Mouse (Mus musculus) cerebellum, adult 2 months (tissue): ENCODE data around the gene Ppp4r3a. TPM values are rescaled to one million over a fixed set of nuclear protein-coding genes. Genes with fewer than 3 reads are reported as not detected.

Source experiments
- DNase-seq, 2 experiments: peaks; one replicate each; pipeline ENCODE4 v3.0.0; 2021
- H3K27ac ChIP-seq: fragments of 200-500 bp; 2 replicates; pipeline ENCODE4 v1.5.1; 2012; ENCODE audit warnings: low read length, control low read depth, inconsistent platforms; ENCODE audit not compliant: insufficient read depth
- H3K27me3 ChIP-seq: fragments of 200-500 bp; 2 replicates; pipeline ENCODE4 v1.6.1; 2012; ENCODE audit warnings: inconsistent platforms, mild to moderate bottlenecking, low read length, moderate library complexity; ENCODE audit not compliant: control insufficient read depth, insufficient read depth
- H3K4me1 ChIP-seq: fragments of 200-500 bp; 2 replicates; pipeline ENCODE4 v1.6.1; 2011; ENCODE audit warnings: low read length; ENCODE audit not compliant: control insufficient read depth, insufficient read depth
- H3K4me3 ChIP-seq: fragments of 200-500 bp; replicated peaks from 2 replicates; pipeline ENCODE3; 2011; ENCODE audit warnings: mild to moderate bottlenecking, low read depth, low read length, control low read depth; ENCODE audit not compliant: insufficient read depth
- CTCF ChIP-seq: fragments of 200-500 bp; IDR thresholded peaks from 2 replicates; pipeline ENCODE4 v1.5.1; 2011; ENCODE audit warnings: low read depth, mild to moderate bottlenecking, control low read depth, low read length, moderate library complexity, borderline replicate concordance; ENCODE audit not compliant: insufficient read depth
- POLR2A ChIP-seq: fragments of 200-500 bp; IDR thresholded peaks from 2 replicates; pipeline ENCODE4 v1.6.1; 2011; ENCODE audit warnings: low read length, control low read depth, borderline replicate concordance; ENCODE audit not compliant: insufficient read depth
- WGBS: fragments of 180-500 bp; shearing (Covaris S2); methylation state at CpG from one replicate; pipeline ENCODE4 v1.1.7; 2018; 5-methylcytosine and 5-hydroxymethylcytosine counted together
- polyA plus RNA-seq: library from polyadenylated mRNA; depleted of rRNA; stranded (reverse); fragments of >200 nt; gene quantifications from 2 replicates; pipeline ENCODE4 v1.2.3, GENCODE M21; 2012

Ppp4r3a gene
- polyA plus RNA-seq, 1 experiment: 35.1 TPM

- 85% methylated on average over 9 of the region's 9 CpGs for WGBS
- peaks cover 15% of the 10 kb centered on the region for H3K4me1 ChIP-seq
- no peak overlapping the region for H3K27ac ChIP-seq
- H3K4me3 ChIP-seq: no peak overlapping the region
- H3K27me3 ChIP-seq: no peaks in the 10 kb centered on the region
- no peak for TF ChIP-seq POLR2A
- no peak for TF ChIP-seq CTCF
- no peak for DNase-seq
Measured at GRCm38 (mm10) chr12:101021484-101022226, 61.8 kb downstream of the Ppp4r3a start.

- H3K4me1 ChIP-seq: peaks cover 15% of the 10 kb centered on the region
- 46% methylated on average over 15 of the region's 15 CpGs for WGBS
- peak; percentile 61 to 82 for DNase-seq
- H3K27ac ChIP-seq: peak overlapping the region; percentile 18
- no peaks in the 10 kb centered on the region for H3K27me3 ChIP-seq
- TF ChIP-seq CTCF (peak; percentile 20; the same call in 1 of the 2 replicates), POLR2A (no peak)
- H3K4me3 ChIP-seq: no peak overlapping the region
Measured at GRCm38 (mm10) chr12:101020210-101021015, 63.1 kb downstream of the Ppp4r3a start.

- Histone ChIP-seq H3K4me3 (no peak overlapping the region), H3K27me3 (no peaks in the 10 kb centered on the region), H3K4me1 (peaks cover 15% of the 10 kb centered on the region), H3K27ac (no peak overlapping the region)
- DNase-seq: no peak
- WGBS: 85% methylated on average over 7 of the region's 7 CpGs
- no peak for TF ChIP-seq CTCF
- no peak for TF ChIP-seq POLR2A
Measured at GRCm38 (mm10) chr12:101019443-101019842, 64.1 kb downstream of the Ppp4r3a start.

- Histone ChIP-seq H3K4me1 (peaks cover 15% of the 10 kb centered on the region), H3K27ac (no peak overlapping the region), H3K4me3 (no peak overlapping the region), H3K27me3 (no peaks in the 10 kb centered on the region)
- no peak for DNase-seq
- WGBS: 94% methylated on average over 5 of the region's 5 CpGs
- no peak for TF ChIP-seq CTCF
- no peak for TF ChIP-seq POLR2A
Measured at GRCm38 (mm10) chr12:101019031-101019430, 64.5 kb downstream of the Ppp4r3a start.

GRCm38 (mm10) chr12:101017971-101018371, 65.5 kb downstream of the Ppp4r3a start:
- Histone ChIP-seq H3K4me1 (peaks cover 15% of the 10 kb centered on the region), H3K27me3 (no peaks in the 10 kb centered on the region), H3K27ac (no peak overlapping the region), H3K4me3 (no peak overlapping the region)
- no peak for DNase-seq
- TF ChIP-seq CTCF: no peak
- TF ChIP-seq POLR2A: no peak
- WGBS: 53% methylated on average over 6 of the region's 6 CpGs

- no peaks in the 10 kb centered on the region for H3K27me3 ChIP-seq
- H3K27ac ChIP-seq: no peak overlapping the region
- TF ChIP-seq POLR2A: no peak
- TF ChIP-seq CTCF: no peak
- peaks cover 15% of the 10 kb centered on the region for H3K4me1 ChIP-seq
- DNase-seq: no peak
- no peak overlapping the region for H3K4me3 ChIP-seq
- 71% methylated on average over 5 of the region's 5 CpGs for WGBS
Measured at GRCm38 (mm10) chr12:101016412-101016928, 67.0 kb downstream of the Ppp4r3a start.

- Histone ChIP-seq H3K4me1 (peaks cover 15% of the 10 kb centered on the region), H3K4me3 (no peak overlapping the region), H3K27me3 (no peaks in the 10 kb centered on the region), H3K27ac (no peak overlapping the region)
- TF ChIP-seq CTCF (no peak), POLR2A (no peak)
- whole genome bisulfite sequencing: 63% methylated on average over 4 of the region's 4 CpGs
- DNase-seq: no peak
Measured at GRCm38 (mm10) chr12:101015926-101016325, 67.6 kb downstream of the Ppp4r3a start.
